Mouse (Mus musculus) gastrocnemius, adult 8-10 months (tissue): ENCODE measurements around the gene Cdk5r1. TPM values are rescaled to one million over a fixed set of nuclear protein-coding genes. Genes with fewer than 3 reads are reported as not detected.
"Not testable (repeated sequence)": the region's sequence is repeated elsewhere in the genome, so short reads cannot be mapped to it uniquely, and the experiment has no call there.

Experiments used
- DNase-seq, 2 experiments: peaks; one replicate each; pipeline ENCODE4 v3.0.0; 2022; ENCODE audit warnings: low spot score in 2 of 2
- total RNA-seq, 4 experiments: library from RNA; stranded (reverse); gene quantifications; 2 replicates each; pipeline ENCODE4 v1.2.4; 2022

Gene Cdk5r1
- under 1 TPM; 0.20 to 0.43 (median 0.29) TPM for total RNA-seq

DNA sequence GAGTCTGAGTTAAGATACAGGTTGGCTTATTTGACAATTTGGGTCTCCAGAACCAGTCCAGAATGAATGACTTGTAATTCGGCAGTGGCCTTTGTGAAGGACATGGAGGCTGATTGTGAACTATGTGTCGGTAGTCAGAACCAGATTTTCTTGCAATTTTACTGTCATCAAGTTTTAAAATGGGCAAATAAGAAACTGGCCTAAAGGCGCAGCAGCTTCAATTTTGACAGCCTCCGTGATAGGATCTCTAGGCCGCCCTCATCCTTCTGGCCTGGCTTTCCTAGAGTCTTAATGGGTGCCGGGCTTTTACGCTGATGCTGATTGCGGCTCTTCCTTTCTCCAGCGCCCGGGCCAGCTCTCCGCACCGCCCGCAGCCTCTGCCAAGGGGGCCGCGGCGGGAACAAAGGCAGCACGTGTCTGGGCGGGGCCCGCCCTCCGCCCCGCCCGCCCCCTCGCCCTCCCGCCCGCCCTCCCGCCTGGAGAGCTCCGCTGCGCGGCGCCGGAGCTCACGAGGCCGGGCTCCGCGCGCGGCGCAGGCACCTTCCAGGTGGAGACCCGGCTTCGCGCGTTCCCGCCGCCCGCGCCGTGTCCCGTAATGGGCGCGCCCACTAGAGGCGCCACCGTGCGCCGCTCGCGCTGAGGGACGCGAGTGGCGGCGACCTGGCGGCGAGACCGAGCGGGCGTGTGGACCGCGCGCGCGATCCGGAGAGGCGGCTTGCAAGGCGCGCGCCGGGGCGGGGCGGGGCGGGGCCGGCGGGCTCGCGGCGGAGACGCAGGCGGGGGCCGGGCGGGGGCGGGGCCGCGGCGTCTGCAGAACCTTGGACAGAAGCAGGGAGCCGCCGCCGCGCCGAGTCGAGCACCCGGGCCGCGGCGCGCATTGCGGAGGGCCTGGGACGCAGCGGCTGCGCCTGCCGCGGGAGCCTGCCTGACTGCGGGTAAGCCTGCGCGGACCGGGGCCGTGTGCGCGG is at the start of gene Cdk5r1:
Gene Cdk5r1 (plus strand): TSS at position 802 of the 968 bp plus-strand sequence.
- peak; percentile 65 to 76 for DNase-seq

DNA sequence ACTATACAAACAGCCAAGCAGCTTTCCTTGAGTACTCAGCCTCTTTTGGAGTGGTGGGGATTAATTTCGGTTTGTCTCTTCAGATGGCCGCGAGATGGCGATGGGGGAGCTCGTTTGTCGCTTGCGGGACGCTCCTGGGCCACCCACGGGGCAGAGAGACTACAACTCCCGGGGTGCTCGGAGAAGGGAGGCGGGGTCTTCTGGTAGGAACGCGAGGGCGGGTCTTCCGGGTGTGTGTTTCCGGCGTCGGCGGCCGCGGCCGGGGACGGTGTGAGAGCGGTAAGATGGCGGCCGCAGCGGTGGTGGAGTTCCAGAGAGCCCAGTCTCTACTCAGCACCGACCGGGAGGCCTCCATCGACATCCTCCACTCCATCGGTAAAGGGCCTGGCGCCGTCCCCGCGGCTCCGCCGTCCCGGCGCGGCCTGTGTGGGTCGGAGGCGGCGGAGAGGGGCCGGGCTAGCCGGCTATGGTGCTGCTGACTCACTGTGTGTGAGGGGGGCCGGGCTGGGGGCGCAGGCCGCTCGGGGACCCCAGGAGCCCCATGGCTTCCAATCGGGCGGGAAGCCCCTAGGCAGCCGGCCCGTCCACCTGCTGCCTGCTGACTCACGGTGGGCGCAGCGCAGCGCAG is 48.3 kb upstream of the Cdk5r1 start, which contains the start of gene Psmd11:
Gene Psmd11 (plus strand): TSS at position 235 of the 628 bp plus-strand sequence.
- DNase-seq, result peak; percentile 91 to 95

DNA sequence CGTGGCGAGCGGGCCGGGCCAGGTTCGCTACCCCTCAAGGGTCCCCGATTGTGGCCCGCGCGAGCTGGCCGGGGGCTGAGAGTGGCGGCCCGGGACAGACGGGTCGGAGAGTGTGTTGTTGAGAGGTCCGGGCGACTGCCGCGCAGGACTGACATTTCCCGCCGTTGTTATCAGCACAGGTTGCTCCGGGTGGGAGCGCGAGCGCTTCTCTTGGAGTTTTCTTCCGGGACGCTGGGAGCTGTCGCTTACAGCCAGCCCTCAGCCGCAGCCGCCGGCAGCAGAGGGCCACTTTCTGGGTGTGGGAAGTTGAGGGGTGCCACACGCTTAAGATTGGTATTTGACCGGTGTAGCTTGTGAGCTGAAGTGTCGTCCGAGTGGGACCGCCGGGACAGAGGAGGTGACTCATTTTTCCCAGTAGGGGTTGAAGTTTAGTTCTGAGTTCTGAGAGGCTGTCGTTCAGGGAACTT is 47.8 kb upstream of the Cdk5r1 start:
- DNase-seq, result peak in 1 of 2 experiments; percentile 7

DNA sequence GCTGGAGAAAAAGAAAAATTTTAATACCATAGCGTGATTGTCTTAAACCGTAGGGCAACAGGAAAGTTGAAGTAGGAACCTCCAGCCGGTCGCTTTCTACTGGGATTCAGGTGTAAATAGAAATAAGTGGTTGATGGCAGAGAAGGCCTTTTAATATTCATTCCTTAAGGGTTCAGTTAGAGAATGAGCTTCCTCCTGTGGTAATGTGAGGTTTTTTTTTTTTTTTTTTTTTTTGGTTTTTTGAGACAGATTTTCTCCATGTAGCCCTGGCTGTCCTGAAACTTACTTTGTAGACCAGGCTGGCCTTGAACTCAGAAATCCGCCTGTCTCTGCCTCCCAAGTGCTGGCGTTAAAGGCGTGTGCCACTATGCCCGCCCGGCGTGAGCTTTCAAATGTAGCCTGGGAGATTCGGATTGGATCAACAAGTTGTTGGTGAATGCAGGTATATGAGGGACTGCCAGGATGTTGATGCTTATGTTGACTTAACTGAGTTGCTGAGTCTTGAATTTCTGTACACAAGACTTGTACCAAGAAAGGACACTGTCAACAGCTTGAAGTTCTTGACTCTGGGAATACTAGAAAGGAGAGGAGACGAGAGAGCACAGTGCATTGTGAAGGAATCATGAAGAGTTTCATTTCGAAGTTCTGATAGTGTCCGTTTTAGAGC is 47.2 kb upstream of the Cdk5r1 start:
- DNase-seq, result no peak

DNA sequence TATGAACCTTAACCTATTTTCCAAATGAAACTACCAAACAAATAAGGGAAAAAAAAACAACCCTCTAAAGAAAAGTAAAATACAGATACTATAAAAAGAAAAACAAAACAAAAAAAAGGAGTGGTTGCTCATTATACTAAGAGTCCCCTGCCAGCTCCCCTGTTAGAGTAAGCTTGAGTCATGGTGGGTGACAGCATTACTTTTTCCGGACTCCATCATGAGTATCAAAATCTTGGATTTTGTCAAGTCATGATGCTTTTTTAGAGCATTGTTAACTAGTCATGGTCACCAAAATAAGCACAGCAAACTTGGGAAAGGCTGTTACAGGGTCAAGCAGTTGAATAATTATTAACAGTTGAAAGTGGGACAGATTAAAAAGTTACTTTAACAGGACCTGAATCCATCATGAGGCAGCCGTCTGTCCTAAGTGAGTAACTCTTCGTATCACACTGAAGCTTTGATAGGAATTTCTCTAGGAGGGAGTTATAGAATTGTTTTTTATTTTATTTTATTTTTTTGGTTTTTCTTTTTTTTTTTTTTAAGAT is 46.4 kb upstream of the Cdk5r1 start:
- DNase-seq, result no peak

DNA sequence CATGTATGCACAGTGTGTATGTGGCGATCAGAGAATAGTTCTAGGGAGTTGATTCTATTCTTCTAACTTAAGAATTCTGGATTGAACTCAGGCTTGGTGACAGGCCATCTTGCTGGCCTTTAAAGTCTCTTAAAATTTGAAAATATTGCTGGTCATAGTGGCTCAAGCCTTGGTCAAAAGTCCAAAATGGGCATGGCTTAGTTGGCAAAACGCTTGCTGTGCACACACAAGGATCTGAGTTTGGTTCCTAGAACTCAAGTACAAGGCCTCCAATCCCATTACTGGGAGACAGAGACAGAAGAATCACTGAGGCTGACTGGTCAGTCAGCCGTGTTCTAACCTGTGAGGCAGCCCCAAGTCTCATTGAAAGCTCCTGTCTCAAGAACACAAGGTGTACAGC is 29.9 kb upstream of the Cdk5r1 start:
- no peak for DNase-seq

DNA sequence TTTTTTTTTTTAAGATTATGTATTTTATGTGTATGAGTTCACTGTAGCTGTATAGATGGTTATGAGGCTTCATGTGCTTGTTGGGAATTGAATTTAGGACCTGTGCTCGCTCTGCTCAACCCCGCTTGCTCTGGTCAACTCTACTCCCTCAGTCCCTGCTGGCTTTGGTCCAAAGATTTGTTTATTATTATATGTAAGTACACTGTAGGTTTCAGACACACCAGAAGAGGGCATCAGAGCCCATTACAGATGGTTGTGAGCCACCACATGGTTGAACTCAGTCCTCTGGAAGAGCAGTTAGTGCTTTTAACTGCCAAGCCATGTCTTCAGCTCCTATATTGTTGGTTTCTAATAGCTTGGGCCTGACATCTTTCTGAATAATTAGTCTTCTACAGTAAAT is 27.0 kb upstream of the Cdk5r1 start:
- DNase-seq, result no peak

DNA sequence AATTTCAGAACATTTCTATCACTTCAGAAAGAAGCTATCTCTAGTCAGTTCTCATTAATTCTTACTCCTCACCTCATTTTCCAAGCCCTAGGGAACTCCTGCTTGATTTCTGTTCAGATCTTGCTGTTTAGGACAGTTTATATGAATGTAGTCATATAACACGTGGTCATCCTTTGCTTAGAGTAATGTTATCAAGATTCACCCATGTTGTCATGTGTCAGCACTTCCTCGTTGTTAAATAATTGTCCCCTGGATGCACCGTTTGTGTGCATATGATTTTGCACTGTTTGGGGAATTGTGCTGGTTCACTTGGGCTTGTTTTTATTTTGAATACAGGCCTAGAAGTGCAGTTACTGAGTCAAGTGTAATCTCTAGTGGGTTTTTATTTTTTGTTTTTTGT is 24.6 kb upstream of the Cdk5r1 start:
- no peak for DNase-seq

DNA sequence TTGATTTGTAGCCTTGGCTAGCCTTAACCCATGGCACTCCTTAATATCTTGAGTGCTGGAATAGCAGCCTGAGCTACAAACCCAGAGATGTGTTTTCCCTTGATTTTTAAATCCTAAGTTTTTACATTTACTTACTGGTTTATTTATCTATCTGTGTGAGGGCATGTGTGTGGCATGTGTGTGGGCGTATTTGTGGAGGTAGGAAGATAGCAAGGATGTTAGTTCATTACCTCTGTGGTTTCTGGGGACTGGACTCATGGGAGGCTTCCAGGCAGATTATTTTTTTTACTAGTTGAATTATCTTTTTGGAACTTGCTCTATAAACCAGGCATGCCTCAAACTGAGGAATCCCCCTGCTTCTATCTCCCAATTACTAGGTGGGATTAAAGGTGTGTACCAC is 23.6 kb upstream of the Cdk5r1 start:
- no peak for DNase-seq

DNA sequence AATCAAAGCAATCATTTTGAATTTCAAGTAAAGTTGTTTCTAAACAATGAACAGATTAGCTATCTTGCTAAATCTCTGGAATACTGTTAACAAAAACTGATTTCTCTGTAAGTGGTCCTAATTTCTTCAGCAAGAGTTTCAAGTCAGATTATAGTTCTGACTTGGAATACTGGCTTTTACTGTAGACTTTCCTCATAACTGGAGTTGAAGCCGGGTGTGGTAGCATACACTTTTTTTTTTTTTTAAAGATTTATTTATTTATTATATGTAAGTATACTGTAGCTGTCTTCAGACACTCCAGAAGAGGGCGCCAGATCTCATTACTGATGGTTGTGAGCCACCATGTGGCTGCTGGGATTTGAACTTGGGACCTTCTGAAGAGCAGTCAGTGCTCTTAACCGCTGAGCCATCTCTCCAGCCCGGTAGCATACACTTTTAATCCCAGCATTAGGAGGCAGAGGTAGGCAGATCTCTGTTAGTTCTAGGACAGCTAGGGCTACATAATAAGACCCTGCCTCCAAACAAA is 13.2 kb upstream of the Cdk5r1 start:
- not testable (repeated sequence) for DNase-seq

DNA sequence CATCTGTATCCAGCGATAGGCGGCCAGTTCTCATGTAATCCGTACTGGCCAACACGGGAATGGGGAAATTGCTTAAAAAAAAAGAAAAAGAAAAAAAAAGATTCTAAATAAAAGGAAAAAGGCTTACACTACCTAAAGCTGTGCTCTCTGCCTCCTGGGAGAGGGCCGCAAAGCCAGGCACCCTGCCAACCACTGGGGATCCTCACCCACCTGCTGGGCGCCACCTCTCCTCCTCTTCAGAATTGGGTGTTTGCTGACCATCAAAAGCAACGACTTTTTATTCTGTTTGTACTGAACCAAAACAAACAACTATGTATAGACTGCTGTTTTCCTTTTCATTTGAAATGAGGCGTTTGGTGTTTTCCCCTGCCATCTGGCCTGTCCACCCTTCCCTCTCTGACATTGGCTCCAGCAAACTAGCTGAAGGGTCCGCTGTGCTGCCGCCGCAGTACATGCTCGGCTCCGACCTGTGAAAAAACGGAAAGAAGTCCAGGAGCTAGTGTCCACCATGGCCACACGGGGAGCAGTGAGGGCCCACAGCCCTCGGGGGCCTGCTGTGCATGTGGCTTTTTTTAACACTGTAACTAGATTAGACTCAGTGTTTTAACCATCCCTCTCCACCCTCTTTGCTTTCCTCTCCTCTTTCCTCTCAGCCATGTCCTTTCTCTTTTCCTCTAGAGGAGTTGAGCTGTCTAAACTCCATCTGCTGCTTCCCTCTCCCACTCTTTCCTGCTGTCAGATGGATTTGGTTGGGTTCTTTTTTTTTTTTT is 4.8 kb upstream of the Cdk5r1 start:
- no peak for DNase-seq

DNA sequence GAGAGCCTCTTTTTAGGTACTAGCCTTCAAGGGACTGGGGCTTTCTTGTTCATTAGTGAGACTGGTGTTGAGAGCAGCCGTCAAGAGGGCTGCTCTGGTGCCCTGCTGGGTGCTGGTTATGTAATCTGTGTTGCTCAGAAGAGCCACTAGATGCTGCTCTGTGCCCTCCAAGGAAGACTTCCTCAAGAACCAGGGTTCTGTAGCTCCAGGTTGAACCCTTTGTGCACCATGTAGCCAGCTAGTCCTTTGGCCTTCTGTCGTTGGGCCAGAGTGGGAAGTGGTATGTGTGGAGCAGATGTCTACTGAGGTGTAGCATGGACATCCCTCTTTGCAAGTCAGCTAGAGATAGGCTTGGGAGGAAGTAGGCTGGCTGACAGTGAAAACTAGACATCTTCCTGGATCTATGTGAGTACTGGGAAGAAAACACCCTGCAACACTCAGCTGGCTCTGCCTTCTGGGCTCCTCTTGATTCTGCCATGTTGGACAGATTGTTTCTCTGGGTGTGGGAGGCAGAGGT is 2.6 kb upstream of the Cdk5r1 start:
- DNase-seq, result no peak

DNA sequence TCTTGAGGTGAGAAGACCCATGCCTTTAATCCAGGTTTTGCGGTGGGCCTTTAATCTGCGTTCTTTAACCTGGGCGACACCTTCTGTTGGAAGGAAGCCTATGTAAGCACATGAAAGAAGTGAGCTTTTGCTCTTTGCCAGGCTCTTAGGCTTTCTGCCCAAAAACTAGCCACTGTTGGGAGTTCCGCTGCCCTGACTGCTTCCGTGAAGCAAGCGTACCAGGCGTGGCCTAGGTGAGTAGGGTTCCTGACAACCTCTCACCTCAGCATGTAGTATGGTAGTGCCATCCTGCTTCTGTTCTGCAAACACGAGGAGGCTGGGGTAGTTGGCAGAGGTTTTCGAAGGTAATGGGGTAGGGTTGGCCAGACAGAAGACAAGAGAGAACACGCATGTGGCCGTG is 2.0 kb upstream of the Cdk5r1 start:
- no peak for DNase-seq

DNA sequence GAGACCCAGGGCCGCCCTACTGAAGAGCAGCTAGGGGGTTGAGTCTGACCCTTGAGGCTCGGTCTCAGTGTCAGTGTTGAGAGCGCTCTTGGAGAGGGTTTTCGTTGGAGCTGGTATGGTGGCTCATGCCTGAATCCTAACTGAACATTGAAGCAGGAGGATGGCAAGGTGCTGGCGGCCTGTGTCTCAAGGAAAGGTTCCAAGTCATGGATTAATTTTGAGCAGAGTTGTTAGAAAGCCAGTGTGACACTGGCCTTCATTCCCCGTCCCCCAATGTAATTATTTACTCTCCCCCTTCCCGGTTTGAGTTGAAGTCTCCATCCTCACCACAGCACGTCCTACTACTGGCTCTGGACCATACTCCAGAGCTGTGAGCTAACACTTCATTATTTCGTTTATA is 1.3 kb upstream of the Cdk5r1 start:
- DNase-seq, result no peak

DNA sequence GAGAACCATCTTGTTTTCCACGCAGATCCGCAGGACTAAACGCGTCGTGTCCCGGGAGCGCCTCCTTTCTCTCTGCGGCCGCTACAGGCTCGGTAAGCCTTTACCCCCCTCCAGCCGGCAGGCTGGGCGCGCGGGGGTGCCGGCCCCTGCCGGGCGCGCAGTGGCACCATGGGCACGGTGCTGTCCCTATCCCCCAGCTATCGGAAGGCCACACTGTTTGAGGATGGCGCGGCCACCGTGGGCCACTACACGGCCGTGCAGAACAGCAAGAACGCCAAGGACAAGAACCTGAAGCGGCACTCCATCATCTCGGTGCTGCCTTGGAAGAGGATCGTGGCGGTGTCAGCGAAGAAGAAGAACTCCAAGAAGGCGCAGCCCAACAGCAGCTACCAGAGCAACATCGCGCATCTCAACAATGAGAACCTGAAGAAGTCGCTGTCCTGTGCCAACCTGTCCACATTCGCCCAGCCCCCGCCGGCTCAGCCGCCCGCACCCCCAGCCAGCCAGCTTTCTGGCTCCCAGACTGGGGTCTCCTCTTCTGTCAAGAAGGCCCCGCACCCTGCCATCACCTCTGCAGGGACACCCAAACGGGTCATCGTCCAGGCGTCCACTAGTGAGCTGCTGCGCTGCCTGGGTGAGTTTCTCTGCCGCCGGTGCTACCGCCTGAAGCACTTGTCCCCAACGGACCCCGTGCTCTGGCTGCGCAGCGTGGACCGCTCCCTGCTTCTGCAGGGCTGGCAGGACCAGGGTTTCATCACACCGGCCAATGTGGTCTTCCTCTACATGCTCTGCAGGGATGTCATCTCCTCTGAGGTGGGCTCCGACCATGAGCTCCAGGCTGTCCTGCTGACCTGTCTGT is 747 bp downstream of the Cdk5r1 start:
- no peak for DNase-seq

DNA sequence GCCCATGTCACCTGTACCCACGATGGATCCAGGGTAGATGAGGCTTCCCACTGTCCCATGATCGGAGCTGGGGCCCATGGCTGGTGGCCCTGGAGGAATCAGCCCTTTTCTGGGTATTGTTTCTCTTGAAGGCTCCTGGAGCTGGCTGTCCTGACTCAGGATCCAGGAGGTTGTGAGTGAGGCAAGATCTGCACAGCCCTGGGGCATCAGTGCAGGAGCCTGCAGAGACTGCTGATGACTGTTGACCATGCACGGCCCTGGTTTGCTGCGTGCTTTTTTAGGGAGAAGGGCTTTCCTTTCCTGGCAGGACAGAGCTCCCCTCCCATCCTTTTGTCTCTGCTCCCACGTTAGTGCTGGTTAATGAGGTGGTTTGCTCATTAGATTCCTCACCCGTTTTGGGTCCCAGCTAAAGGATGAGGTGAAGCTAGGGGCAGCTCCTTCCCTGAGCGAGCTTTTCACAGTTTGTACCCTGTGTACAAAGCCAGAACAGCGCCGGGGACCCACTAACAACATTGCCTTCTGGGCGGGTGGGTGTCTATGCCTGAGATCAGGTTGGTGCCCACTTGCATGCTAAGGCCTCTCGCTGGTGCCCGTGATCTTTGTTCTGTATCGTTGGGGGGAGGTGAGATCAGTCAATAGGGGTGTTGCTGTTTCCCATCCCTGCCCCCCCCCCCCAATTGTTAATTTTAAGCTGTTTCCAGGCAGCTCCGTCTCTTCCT is 2.0 kb downstream of the Cdk5r1 start:
- DNase-seq, result no peak

DNA sequence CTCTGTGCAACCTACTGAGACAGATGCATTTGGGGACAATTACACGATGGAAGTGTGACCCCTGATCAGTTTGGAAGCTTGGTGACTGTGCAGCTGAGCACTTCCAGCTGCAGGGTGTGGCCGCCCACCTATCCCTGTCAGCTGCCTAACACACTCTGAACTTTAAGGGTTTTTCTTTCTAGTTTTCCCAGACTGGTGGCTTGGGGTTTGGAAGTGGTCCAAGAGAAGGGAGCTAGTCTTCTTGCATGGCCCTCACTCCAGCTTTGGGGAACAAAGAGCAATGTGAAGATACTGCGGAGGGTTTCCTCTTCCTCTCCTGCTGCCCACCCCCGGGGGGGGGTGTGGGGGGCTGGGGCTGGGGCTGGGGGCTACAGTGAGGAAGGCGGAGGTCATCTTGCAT is 2.6 kb downstream of the Cdk5r1 start:
- DNase-seq, result no peak
